ENCODE assay signal across 15 mouse cellular contexts in the genomic region with DNA sequence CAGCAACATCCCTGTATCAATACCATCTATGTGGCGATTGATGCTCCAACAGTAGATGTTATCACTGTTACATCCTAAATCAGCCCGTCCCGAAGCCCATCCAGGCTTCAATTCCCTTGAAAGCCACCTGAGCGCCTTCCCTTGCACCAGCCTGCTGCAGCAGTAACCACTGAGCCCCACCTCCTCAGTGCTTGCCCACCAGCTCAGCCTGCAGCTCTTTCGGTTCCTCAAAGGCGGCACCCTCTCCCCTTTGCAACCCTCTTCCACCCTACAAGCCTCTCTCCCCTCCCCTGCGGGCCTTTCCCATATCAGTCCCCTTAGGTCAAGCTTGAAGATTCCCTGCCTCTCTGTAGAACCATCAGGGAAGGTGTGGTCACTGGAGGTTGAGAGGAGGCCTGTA. TPM values are rescaled to one million over a fixed set of nuclear protein-coding genes. Genes with fewer than 3 reads are reported as not detected.
"Had no signal": no experiment of that assay in that cellular context is flagged by ENCODE, and none has a peak within 500 bp of the region (broad histone marks: within the 10 kb centered on the region; RNA-seq: fewer than 3 reads in every experiment).

No protein-coding gene starts in this region.

- H3K4me1 ChIP-seq: limb, embryonic 15.5 days; liver, embryonic 12.5 days; neural tube, embryonic 13.5 days had no signal

- H3K4me2 ChIP-seq: intestine, embryonic 15.5 days; limb, embryonic 15.5 days; liver, embryonic 12.5 days; lung, embryonic 14.5 days; midbrain, embryonic 15.5 days; neural tube, embryonic 13.5 days had no signal

- H3K36me3 ChIP-seq: intestine, embryonic 15.5 days; limb, embryonic 15.5 days; liver, embryonic 12.5 days; midbrain, embryonic 15.5 days; neural tube, embryonic 13.5 days had no signal

- H3K27me3 ChIP-seq: intestine, embryonic 15.5 days; limb, embryonic 15.5 days; midbrain, embryonic 15.5 days; neural tube, embryonic 13.5 days had no signal

- H3K4me3 ChIP-seq: intestine, embryonic 15.5 days; left cerebral cortex, adult 2 months; limb, embryonic 15.5 days; liver, embryonic 12.5 days; midbrain, embryonic 15.5 days; neural tube, embryonic 13.5 days had no signal

- H3K9me3 ChIP-seq: intestine, embryonic 15.5 days; limb, embryonic 15.5 days; liver, embryonic 12.5 days; midbrain, embryonic 15.5 days; neural tube, embryonic 13.5 days had no signal

- H3K9ac ChIP-seq: intestine, embryonic 15.5 days; limb, embryonic 15.5 days; liver, embryonic 12.5 days; lung, embryonic 14.5 days; midbrain, embryonic 15.5 days; neural tube, embryonic 13.5 days had no signal

- H3K27ac ChIP-seq: intestine, embryonic 15.5 days; left cerebral cortex, adult 2 months; limb, embryonic 15.5 days; liver, embryonic 12.5 days; midbrain, embryonic 15.5 days; neural tube, embryonic 13.5 days had no signal

- DNase-seq: kidney, adult 18-20 months; kidney, postnatal 10 days; kidney, postnatal 4 days; lung, embryonic 14.5 days; lung, postnatal 10 days; lung, postnatal 4 days; right cerebral cortex, postnatal 14 days; thymus, postnatal 4 days had no signal

- ATAC-seq: intestine, embryonic 15.5 days; liver, embryonic 12.5 days; midbrain, embryonic 15.5 days had no signal

RNA-seq across cellular contexts. Expression of gene Irf4, which starts 20.9 kb away (rescaled TPM):
- polyA plus RNA-seq: limb, embryonic 11.5 days; liver, embryonic 12.5 days had no signal
